Mouse (Mus musculus) urinary bladder, adult 18-20 months (tissue): ENCODE results near the gene Snrpg.
"Not testable (repeated sequence)": the region's sequence is repeated elsewhere in the genome, so short reads cannot be mapped to it uniquely, and the experiment has no call there.

Source experiments
- DNase-seq, 2 experiments: peaks; one replicate each; pipeline ENCODE4 v3.0.0; 2022; ENCODE audit warnings: low spot score in 2 of 2, mixed read lengths in 2 of 2

Gene Snrpg

GRCm38 (mm10) chr6:86366853-86367249 is 4.3 kb upstream of the Snrpg start:
- no peak for DNase-seq

GRCm38 (mm10) chr6:86368479-86368878 is 2.6 kb upstream of the Snrpg start:
- DNase-seq = no peak

- no peak for DNase-seq
These were observed 901 bp upstream of the Snrpg start for GRCm38 (mm10) chr6:86370093-86370713.

DNA sequence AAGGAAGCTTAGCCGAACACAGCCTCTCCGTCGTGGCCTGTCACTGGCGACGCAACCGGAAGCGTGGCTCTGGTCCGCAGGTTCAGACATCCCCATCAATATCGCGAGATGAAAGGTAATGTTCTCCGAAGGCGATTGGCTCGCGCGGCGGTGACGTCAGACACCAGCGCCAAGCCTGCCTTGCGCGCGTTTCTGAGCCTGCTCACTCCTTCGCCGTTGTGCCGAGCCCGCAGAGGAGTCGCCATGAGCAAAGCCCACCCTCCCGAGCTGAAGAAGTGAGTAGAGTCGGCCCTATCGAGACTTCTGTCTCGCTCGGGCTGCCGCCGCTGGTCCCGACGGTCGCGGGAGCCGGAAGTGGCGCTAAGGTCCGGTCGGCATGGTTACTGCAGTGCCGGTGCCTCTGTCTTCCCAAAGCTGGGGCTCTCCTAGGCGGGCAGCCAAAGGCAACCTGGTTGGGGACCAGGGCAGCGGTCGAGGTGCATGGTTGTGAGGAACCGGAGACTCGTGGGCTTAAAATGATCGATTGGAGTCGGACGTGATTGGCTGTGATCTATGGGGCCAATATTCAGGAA is 322 bp downstream of the Snrpg start:
- peak; percentile 93 to 94 for DNase-seq

DNA sequence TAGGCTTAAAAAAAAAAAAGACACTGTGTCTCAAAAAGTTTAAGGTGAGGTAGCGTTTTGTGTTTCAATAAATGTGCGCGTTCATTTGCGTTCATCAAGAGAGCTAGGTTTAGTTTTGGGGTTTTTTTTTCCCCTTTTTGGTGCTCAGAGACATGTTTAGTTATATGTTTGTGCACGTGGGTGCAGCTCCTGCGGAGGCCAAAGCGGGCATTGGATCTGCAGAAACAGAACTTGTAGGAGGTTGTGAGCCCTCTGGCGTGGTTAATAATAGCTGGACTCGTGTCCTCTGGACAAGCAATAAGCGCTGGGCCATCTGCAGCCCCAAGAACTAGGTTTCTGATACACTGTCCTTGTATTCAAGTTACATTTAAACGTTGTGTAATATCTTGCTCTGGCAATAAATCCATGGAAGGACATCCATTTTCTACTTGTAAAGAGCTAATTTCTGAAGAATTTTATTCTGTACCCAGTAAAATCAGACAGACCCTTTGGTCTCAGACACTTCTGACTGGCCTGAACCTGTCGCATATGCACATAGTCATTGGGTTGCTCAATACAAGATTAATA is 929 bp downstream of the Snrpg start:
- DNase-seq = no peak

DNA sequence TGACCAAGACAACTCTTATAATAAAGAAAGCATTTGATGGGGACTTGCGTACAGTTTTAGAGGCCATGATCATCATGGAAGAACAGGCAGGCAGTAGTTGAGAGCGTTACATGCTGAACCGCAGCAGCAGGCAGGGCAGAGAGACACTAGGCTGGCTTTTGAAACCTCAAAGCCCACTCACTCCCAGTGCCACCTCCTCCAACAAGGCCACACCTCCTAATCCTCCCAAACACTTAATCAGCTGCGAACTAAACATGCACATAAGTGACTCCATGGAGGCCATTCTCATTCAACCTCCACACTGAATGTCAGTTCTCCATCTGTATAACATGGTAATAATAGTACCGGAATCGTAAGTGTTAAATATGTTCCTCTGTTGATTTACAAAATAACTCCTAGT is 2.5 kb downstream of the Snrpg start:
- no peak for DNase-seq

DNA sequence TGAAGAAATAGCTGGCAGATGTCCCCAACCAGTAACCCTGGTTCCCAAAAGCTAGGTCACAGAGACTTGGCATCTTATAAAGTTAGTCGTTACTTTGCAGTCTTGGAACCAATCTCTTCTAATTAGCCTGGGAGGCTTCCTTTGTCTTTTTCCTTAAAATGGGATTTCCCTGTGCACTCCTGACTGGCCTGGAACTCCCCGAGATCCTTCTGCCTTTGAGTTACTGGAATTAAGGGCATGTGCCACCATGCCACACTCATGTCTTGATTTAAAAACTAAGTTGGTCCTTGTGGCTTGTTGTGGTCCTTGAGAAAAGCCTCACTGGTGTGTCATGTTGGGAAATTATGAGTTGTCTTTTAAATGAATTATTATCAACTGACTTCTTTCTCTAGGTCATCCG is 7.2 kb downstream of the Snrpg start:
- DNase-seq = no peak

- DNase-seq = not testable (repeated sequence)
These were observed 9.0 kb downstream of the Snrpg start for GRCm38 (mm10) chr6:86380112-86380511.

GRCm38 (mm10) chr6:86382551-86382950 is 11.4 kb downstream of the Snrpg start:
- DNase-seq = no peak

DNA sequence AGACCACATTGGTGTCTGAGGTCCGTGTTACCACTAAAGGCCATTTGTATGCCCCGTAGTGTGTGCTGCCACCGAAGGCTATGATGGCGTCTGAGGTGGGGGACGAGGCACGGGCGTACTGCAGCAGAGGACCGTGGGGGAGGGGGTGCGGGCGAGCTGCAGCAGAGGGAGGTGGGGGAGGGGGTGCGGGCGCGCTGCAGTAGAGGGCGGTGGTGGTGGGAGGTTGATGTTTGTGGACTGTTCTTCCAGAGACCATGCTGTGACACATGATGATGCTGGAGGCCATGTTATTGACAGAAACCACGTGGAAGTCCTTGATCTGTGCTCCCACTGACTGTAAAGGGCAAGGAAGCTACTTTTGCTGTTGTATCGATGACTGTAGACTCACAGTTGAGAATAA is 12.3 kb downstream of the Snrpg start:
- DNase-seq = no peak

- DNase-seq = no peak
These were observed 13.6 kb downstream of the Snrpg start for GRCm38 (mm10) chr6:86384692-86385091.

GRCm38 (mm10) chr6:86385362-86386104 is 14.4 kb downstream of the Snrpg start:
- DNase-seq = no peak

GRCm38 (mm10) chr6:86387313-86387712 is 16.2 kb downstream of the Snrpg start:
- DNase-seq = no peak

DNA sequence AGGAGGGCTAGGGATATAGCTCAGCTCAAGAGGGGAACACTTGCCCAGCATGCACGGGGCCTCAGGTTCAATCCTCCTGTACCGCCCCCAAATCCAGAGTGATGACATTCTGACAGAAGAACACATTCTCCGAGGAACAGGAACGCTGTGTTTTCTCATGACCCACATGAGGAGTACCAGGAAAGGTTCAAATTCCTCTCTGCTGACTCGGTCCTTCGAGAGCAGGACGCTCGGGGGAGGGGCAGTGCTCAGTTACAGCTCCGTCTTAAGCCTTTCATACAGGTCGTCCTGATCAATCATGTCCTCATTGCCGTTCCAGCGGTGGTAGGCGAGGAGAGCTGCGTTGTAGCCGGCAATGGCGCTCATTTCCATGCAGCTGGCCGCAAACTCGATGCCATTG is 17.4 kb downstream of the Snrpg start:
- no peak for DNase-seq

DNA sequence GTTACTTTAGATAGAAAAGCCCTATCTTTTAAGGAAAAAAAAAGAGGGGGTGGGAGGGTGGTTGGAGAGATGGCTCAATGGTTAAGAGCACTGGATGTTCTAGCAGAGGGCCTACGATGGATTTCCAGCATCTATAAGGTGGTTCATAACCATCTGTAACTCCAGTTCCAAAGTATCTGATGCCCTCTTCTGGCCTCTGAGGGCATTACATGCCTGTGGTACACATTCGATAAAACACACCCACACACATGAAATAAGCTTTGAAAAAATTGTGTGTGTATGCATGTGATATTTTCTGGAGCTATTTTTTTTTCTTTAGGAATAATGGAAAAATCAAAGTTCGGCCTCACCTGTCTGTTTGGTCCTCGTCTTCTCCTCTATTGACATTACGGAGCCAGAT is 20.2 kb downstream of the Snrpg start:
- DNase-seq = no peak

GRCm38 (mm10) chr6:86393187-86393586 is 22.1 kb downstream of the Snrpg start:
- DNase-seq = no peak

DNA sequence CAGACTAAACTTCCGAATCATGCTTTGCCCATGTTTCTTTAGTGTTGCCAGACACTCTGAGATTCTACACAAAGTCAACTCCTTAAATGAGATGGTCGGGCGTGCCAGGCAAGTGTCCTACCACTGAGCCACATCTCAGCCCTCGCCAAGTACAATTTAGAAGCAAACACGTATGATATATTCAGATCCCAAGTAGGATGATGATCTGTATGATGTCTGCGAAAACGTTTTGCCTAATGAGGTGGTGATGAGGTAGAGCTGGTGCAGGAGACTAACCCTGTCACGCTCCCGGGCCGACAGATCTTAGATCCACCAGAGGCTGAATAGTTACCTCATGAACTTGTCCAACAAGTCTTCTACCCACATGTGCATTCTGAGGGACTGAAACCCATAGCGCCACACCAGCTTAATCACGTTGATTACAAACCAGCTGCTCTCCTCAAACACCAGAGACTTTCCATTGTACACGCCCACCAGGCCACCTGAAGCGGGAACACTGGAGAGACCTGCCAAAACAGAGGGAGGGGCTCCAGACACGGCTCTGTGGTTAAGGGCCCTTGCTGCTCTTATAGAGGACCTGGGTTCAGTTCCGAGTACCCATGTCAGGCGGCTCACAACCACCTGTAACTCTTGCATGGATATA is 23.1 kb downstream of the Snrpg start:
- DNase-seq = no peak

GRCm38 (mm10) chr6:86395021-86395420 is 23.9 kb downstream of the Snrpg start:
- DNase-seq = peak in 1 of 2 experiments; percentile 22

DNA sequence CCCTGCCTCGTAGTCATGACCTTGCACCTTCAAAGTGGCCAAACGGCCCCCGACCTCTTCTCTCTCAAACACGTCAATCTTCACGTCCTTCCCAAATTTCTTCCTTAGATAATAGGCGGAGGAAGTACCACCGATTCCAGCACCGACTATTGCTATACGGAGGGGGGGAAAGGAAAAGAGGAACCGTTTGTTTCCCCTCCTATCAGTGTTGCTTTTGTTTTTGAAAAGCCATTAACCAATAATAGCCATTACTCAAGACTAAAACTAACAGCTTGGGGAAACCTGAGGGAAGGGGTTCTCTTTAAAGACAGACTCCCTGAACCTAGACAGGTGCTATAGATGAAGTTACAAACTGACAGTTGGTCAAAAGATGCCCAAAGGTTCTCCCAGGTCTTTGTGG is 24.9 kb downstream of the Snrpg start:
- no peak for DNase-seq

- peak; percentile 82 to 92 for DNase-seq
These were observed 25.6 kb downstream of the Snrpg start, which contains the start of gene Pcyox1 for GRCm38 (mm10) chr6:86396581-86397256. TSS of gene Pcyox1 (minus strand) at chr6:86397154.

DNA sequence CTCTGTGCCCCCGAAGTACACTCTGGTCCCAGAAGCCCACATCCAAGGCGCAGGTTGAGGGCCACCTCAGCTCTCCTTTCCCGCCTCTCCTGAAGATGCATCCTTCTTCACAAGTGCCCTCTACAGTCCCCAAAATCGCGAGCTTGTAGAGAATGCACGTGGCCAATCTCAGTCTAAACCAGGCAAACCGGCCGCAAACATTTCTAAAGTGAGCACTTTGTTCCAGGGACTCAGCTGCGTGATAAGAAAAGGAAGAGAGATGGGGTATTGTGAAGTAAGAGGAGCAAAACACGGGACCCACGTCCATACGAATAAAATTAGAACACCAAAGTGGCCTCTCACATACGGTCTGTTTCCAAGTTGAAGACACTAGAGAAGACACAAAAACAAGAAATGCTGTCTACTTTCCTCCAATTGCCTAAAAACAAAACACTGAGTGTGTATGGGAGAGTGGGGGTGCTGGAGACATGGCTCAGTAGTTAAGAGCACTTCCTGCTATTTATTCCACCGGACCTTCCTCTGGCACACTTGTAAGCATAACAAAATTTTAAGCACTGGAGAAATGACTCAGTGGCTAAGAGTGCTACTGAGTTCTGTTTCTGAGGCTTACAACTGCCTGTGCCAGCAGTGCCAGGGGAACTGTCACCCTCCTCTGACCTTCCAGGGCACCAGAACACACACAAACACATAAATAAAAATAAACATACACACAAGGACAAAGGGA is 26.3 kb downstream of the Snrpg start:
- DNase-seq = no peak
